18 mouse cellular contexts compared by ENCODE assay signal in the genomic region with DNA sequence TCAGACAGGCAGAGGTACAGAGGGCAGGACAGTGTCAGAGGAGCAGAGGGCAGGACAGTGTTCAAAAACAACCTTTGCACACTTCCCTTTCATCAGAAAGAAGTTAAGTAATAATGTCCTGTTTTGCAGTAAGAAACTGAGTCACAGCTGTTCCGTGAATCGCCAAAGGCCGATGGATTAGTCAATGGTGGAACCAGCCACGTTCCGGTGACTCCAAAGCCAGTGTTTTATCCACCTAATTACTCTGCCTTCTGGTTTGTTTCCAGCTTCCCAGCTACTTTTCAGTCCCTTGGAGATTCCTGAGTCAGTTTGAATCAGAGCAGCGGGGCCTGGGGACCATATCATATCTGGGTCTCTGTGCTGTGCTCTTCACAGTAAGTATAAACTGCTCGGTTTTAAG.
"Had no signal": no experiment of that assay in that cellular context is flagged by ENCODE, and none has a peak within 500 bp of the region (broad histone marks: within the 10 kb centered on the region; RNA-seq: fewer than 3 reads in every experiment).

No protein-coding gene starts in this region.

- H3K27ac ChIP-seq: midbrain, embryonic 10.5 days; midbrain, embryonic 12.5 days; neural tube, embryonic 13.5 days; neural tube, embryonic 15.5 days had no signal

- H3K36me3 ChIP-seq: midbrain, embryonic 10.5 days; midbrain, embryonic 12.5 days; neural tube, embryonic 13.5 days; neural tube, embryonic 15.5 days had no signal

- DNase-seq: lung, embryonic 14.5 days; lung, postnatal 10 days; lung, postnatal 4 days; midbrain, embryonic 14.5 days; retina, postnatal 1 day; right cerebral cortex, adult 18-20 months; right cerebral cortex, postnatal 25 days; right cerebral cortex, postnatal 4 days; spleen, adult 18-20 months; thymus, adult 18-20 months; thymus, postnatal 14 days; thymus, postnatal 36 days had no signal

- H3K27me3 ChIP-seq: midbrain, embryonic 12.5 days; neural tube, embryonic 13.5 days; neural tube, embryonic 15.5 days had no signal

- H3K4me3 ChIP-seq: midbrain, embryonic 10.5 days; midbrain, embryonic 12.5 days; myocyte; neural tube, embryonic 13.5 days; neural tube, embryonic 15.5 days had no signal

- H3K4me1 ChIP-seq: midbrain, embryonic 10.5 days; midbrain, embryonic 12.5 days; neural tube, embryonic 13.5 days; neural tube, embryonic 15.5 days had no signal

- ATAC-seq: midbrain, embryonic 16.5 days had no signal

- H3K9ac ChIP-seq: lung, embryonic 14.5 days; midbrain, embryonic 12.5 days; neural tube, embryonic 13.5 days; neural tube, embryonic 15.5 days had no signal

- H3K9me3 ChIP-seq: midbrain, embryonic 10.5 days; midbrain, embryonic 12.5 days; neural tube, embryonic 13.5 days; neural tube, embryonic 15.5 days had no signal

- H3K4me2 ChIP-seq: lung, embryonic 14.5 days; midbrain, embryonic 12.5 days; neural tube, embryonic 13.5 days; neural tube, embryonic 15.5 days had no signal
